Mouse (Mus musculus) heart, postnatal 4 days (tissue): ENCODE results near the gene Lmntd1. TPM values are rescaled to one million over a fixed set of nuclear protein-coding genes. Genes with fewer than 3 reads are reported as not detected.

ENCODE experiments used
- DNase-seq: peaks from one replicate; pipeline ENCODE4 v3.0.0; 2021
- total RNA-seq, 2 experiments: library from RNA; stranded (reverse); gene quantifications; 2 replicates each; pipeline ENCODE4 v1.2.3; 2021

Gene Lmntd1
- total RNA-seq, 2 experiments from 2014 or later, result 2.8 to 3.1 TPM

DNA sequence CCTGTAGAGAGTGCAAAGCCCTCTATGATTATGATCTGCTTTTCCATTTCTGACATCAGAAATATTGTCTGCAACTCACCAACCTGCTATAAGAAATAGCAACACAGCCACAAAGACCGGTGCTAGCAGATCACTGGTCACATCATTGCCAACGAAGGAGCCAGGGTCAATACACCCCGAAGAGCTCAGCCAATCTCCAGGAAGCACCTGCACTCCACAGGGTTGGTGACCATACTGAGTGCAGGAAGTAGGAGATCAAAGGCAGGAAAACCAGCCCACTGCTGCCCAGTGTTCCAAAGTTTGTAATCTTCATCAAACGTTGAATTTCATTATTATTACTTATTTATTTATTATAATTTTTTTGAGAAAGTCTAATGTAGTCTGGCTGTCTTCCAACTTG is 9.5 kb downstream of the Lmntd1 start:
- no peak for DNase-seq

DNA sequence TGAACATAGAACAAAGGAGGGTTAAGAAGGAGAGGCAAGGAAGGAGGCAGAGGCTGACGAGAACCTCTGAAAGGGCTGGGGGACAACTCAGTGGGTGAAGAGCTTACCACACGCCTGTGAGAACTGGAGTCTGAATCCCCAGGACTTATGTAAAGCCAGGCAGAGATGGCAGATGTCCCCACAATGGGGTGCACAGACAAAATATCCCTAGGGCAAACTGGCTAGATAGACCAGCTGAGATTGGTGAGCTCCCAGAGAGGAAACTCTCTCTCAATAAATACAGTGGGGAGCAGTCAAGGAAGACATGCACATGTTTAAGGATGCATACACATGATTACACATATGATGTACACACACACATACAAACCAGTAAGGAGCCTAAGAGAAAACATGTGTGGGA is 10.0 kb downstream of the Lmntd1 start:
- DNase-seq, result no peak

DNA sequence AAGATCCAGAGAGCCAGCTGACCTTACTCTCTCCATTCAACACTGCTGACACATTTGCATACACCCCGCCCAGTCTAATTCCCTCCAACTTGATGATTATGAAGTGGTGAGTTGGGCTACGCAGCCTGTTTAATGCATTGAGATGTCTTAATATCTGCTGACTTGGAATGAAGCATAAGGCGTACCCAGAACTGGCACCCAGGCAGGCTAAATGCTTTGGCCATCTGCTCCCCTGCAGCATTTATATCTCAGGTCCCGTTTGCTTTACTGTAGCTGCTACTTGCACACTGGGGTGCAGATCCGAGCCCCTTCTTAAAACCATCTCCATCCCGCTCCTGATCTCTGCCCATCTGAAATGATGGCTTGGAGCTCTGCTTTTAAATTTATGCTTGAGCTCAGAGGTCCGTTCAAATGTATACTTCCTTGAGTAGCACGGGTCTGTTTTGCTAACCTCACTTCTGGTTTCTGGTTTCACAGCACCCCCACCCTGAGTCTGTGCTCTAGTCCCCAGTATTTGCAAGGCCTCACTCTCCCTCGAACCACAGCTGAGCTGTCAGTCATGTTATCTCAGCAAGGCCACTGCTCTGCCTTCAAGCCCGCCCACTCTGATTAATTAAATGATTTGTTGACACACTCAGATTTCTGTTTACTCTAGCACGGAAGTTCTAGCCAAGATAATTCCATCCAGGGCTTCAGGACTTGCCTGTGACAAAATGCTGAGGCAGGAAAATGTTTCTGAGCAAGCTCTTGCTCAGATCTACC is 15.1 kb downstream of the Lmntd1 start:
- no peak for DNase-seq

DNA sequence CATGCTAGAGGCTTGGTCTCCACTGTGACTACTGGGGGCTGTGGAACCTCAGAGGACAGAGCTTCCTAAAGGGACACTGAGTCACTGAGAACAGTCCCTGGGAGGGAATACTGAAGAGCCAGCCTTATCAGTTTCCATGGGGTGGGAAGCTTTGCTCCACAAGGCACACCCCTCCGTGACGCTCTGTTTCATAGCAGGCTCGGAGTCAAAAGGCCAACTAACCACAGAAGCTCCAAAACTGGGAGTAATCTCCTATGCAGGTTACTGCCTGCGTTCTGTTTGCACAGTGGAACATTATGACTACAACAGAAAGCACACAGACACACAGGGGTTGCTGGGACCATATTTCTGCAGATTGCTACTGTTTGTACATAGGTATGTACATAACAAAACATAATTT is 18.2 kb downstream of the Lmntd1 start:
- DNase-seq, result no peak

DNA sequence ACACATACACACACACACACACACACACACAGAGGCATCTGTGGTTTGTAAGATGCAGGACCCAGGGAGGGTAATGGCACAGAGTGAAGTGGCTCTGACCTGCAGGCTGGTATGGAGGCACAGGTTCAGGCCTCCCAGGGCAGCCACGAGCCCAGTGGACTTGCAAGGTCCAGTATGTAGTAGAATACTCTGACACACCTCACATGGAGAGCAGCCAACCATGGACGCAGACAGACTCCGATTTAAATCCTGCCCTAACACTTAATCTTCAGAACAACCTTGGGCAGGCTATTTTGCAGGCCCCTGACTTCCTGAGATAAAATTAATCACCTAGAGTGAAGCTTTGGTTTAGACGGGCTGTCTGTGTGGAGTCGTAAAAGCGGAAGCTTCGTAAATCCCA is 20.1 kb downstream of the Lmntd1 start:
- DNase-seq, result no peak

DNA sequence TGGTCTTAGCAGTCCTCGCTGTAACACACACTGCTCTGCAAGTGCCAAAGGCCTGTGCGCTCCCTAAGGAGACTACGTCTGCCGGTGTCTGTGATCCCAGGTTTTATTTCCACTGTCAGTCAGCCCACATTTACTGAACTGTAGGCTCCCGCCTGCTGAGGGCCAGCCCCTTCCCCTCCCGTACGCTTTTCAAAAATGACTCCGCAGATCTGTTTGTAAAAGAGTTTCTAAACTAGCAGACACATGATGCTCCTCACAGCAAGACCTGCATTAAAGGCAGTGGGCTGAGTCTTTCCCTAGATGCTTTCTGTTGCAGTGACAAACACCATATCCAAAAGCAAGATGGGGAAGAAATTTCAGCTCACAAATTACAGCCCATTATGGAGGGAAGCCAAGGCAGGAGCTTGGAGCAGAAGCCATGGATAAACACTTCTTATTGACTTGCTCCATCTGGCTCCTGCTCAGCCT is 21.6 kb downstream of the Lmntd1 start:
- DNase-seq, result no peak

DNA sequence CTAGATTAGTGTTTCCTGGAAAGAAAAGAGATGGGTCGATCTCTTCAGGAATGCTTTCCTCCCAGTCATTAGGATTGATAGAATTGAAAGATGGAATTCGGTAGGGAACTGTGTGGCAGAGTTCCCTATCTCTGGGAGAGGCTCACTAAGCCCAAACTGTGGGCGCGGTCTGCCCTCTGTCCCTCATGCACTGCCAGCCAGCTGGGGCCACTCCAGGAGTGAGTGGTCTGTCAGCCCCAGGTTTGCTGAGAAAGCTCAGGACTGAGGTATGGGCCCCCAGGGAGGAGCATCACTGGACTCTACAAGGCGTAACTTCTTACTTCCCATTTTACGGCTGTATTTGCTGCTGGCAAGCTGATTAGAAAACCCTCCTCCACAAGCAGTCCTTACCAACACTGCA is 22.1 kb downstream of the Lmntd1 start:
- no peak for DNase-seq

DNA sequence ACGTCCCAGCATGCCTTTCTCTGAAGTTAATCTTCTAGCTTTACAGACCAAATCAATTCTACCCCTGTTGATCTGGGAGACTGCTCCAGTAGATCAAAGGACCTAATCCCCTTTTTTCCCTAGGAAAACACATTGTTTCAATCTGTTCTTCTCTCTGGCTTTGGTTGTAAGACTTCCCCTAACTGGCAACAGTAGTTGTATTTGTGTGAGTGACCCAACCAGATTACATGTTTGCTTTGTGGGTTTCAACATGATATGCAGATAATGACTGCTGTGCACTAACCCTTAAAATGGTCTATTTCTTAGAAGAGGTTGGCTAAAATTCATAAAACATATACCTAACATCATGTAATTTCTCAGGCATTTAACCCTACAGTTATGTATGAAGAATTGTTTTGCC is 22.5 kb downstream of the Lmntd1 start:
- DNase-seq, result no peak

DNA sequence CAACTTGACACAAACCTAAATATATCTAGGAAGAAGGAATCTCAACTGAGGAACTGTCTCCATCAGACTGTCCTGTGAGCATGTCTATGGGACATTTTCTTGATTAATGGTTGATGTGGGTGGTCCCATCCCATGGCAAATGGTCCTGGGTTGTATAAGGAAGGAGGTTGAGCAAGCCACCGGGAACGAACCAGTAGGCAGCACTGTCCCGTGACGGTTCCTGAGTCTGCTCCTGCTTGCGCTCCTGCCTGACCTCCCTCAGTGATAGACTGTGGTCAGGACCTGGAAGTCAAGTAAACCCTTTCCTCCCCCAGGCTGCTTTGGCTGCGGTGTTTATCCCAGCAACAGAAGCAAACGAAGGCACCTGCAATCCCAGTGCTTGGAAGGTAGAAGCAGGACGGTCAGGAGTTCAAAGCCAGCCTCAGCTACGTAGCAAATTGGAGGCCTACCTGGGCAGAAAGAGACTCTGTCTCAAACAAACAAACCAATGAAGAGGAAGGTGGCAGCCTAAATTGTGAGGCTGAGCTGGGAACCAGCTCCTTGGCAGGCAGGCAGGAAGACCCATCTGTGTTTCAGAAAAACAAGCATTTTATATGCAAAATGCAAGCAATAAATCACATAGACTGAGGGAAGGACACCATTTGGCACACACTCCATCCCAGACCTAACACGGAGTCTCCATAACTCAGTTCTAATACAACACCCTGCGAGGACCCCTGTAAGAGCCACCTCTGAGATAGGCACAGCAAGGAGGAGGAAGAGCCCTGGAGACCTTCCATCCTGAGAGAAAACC is 23.4 kb downstream of the Lmntd1 start:
- DNase-seq, result no peak

DNA sequence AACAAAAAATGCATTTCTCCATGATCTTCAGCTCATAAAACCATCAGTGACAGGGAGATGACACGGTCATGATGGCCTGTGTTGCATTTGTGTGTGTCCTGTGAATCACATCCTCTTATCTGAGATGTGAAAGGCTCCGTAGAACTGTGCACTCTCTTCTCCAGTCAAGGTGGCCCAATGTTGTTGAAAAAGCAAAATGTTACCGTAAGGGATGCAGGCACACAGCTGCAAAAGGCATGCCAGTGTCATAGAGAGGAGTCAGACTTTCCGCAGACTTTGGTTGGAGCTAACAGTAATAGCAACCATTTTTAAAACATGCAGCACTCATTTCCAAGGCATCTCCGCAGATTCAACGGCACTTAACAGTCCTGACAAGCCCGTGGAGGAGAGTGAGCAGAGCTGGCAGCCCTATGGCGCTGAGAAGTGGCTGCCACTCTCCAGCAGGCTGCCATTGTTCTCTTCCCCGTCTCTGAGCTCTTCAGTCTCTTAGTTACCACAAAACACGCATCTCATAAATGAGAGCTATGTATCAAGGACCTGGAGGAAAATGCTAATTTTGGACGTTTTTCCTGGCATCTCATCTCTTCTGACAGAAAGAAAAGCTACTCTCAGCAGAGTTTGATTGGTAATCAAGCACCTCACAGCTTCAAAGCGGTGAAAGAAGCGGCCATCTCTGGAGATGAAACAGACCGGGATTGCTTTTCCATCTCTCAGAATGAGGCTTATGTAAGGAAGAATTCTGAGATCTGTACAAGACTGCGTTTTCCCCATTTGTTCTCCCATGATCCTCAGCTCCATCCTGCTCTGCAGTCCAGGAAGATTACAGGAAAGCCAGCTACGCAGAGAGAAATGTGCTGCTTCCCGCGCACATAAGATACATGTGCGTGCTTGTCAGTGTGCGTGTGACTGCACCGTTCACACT is 28.8 kb downstream of the Lmntd1 start:
- no peak for DNase-seq

DNA sequence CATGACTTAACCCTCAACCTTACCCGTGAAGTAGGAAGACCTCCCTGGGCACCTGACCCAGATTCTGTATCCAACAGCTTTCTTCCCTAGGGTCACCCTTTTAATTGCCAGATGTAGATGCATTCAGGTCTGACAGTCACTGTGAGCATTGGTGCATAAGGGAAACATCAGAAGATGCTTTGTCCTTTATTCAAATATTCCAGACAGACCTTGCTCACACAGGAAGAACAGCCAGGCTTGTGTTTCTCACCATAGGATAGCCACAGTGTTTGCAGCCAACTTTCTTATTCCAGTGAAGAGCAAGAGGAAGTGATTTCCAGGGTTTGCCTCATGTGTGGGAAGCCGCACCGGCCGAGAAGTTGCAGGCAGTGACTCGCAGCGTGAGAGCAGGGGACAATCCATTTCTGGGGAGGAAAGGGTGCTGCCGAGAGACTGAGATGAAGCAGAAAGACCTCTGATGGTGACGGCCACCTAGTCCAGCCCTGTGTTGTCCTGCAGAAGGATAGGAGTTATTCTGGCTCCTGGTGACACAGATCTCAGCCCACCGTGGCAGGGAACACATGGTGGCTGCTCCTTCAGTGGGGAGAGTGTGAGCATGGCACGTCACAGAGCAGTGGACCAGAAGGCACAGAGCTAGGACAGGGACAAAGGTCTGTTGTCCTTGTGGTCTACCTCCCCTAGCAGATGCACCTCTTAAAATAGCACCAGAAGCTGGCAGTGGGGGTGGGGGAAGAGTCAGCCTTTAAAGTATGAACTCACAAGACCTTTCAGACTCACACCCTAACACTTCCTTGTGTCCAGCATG is 32.6 kb downstream of the Lmntd1 start:
- no peak for DNase-seq

DNA sequence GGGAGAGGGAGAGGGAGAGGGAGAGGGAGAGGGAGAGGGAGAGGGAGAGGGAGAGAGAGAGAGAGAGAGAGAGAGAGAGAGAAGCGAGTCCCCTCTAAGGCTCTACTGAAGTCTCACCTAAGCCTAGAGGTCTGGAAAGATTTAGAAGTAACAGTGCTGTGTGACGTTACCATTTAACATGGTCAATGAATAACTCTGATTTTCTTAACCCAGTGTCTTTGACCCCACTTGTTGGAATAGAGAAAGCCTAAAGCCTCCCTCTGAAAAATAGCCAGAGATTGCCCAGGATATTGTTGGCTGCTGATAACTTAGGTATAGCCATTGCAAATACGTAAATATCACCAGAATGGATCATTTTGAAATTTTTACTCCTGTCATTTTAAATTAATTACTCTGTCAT is 34.4 kb downstream of the Lmntd1 start:
- no peak for DNase-seq

DNA sequence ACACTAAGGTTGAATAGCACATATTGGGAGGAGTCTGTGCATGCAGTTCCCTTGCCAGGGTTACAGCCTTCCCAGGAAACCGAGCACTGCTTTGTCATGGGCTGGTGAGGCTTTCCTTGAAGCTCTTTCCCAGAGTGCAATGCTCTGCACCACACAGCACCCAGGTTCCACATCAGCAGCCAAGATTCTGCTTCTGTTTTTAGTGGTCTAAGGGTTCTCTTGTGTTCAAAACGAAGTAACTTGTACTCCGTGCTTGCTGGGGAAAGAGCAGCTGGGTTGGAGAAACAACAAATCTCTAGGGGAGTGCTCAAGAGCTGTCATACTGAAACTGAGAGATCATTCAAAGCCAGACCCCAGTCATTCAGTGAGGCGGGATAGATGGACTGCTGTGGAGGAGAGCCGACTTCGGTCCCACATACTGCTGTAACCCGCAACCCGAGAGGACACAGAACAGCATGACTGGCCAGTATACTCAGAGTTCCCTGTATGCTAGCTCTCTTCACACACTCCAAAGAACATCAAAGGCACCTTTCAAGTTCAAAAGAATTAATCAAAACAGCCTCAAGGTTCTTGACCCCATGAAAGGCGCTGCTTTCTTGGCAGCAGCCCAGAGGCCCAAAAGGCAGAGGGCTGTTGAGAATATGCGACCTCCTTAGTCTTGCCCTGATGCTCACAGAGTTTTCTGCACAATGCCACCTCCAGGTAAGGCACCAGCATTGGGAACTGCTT is 35.5 kb downstream of the Lmntd1 start:
- no peak for DNase-seq

DNA sequence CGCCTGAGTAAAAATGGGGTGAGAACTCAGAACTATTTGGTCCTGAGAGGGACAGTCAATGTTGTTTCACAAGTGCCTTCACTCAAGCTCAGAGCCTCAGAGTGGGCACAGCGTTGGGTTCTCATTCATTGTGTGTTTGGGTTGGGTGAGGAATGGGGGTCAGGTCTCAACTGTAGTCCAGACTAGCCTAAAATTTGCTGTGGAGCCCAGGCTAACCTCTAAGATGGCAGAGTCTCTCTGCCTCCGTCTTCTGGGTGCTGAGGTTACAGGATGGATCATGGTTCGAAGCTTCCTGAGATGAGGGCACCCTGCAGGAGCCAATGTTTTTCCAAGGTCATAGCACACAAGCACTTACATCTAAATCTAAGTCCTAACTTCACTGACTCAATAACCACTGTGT is 37.4 kb downstream of the Lmntd1 start:
- no peak for DNase-seq

DNA sequence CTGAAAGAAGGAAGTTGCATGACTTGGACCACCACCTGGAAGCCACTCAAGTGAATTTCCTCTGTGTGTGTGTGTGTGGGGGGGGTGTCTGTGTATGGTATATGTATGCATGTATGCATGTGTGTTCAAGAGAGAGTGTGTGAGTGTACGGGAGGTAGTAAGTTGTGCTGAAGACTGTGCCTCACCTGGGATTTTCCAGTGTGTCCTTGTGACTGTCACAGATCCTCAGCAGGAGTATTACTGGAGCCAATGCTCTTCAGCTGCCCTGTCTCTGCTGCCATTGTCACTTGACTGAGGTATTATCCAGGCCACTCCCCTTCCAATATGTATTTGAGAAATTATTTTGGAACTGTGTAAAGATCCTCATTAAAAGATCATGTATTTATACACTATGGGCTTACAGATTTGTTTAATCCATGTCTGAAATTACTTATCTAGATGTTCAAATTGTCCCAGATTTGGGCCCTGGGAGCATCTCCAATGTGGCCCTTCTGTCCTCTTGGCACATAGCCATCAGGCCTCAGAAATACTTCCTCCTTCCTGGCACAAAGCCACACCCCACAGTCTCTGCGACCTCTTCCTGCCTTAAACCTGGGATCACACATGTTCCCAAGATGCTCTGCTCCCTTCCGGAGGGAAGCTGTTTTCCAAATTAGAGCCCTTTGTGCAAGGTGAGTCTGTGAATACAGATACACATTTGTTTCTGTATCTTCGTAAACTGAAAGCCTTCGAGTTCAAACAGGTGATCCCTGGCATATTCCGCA is 40.7 kb downstream of the Lmntd1 start:
- no peak for DNase-seq

DNA sequence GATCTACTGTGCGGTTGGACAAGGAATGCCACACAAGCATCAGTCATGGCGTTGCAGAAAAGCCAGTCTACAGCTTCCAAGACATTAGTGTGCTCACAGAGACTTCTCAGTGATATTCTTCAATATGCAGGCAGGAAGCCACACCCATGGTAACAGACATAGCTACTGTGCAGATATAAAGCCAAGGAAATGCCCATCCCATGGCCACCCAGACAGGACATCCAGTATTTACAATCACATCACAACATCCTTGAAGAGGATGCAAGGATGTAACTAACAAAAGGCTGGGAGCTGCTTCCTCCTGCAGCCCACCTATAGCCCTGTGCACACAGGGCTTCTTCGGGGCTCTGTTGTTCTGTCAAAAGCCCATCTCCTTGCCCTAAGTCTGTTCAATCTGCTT is 45.4 kb downstream of the Lmntd1 start:
- DNase-seq, result no peak

DNA sequence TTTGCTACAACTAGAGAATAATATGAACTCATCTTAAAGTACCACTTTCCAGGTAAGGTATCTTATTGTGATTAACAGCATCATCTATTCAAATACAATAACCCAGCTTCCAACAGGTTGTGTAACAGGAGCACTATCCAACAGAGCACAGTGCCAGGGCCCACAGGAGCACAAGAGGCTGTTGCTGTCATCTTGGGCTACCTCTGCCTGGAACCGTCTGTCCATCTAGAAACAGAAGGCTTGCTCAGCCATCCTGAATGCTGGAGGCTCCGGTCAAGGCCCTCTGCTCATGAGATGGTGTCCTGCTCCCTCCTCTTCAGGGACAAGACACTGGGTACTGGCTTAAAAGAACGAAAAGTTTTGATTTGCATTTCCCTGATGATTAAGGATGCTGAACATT is 46.3 kb downstream of the Lmntd1 start:
- DNase-seq, result no peak

DNA sequence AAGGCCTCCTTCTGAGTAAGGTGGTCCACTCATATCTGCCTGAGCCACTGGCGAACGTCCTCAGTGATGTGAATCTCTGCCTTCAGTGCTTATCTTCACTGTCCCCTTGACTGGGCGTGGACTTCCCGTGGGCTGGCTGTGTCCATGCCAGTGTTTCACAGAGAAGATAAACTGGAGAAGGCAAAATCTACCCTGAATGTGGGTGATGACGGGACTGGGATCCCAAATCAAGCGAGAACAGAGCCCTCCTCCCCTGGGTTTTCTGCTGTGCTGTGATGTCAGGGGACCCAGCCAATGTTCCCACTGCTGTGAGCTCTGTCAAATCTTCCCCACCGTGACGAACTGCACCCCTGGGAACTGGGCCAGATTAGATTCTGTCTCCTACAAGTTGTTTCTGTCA is 46.8 kb downstream of the Lmntd1 start:
- DNase-seq, result peak; percentile 19

DNA sequence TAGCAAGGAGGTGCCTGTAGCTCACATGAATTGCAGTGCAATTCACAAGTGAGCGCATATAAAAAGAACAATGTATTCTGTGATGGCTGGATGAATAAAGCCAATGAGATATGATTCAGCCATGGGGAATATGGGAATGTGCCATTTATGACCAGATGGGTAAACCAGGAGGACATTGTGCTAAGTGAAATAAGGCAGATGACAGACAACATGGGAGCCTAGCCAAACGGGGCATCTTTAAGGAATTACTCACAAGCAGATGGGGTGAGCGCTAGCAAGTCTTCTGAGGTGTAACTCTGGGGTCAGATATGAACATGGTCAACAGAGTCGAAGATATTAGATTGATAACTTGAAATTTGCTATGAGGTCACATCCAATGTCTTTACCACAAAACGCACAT is 48.5 kb downstream of the Lmntd1 start:
- no peak for DNase-seq

DNA sequence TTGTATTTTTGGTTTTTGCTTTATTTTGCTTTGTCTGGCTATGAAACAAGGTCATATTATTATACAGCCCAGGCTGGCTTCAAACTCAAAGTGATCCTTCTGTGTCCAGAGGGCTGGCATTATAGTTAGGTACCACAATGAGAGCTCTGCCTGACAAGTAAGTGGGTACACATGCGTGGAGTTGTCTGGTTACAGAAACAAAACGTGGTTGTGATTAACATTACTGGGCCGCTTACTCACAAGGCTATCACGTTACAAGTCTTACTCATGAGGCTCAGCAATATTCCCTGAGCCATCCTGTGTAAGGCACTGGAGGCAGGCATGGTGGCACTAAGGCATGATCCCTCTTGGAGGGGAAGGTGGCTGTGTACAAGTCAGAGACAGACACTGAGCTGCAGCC is 49.4 kb downstream of the Lmntd1 start:
- no peak for DNase-seq
